Mouse (Mus musculus): ENCODE data around the gene BC061237. TPM values are rescaled to one million over a fixed set of nuclear protein-coding genes. Genes with fewer than 3 reads are reported as not detected.
"Not testable (repeated sequence)": the region's sequence is repeated elsewhere in the genome, so short reads cannot be mapped to it uniquely, and the experiment has no call there.

Gene BC061237
- polyA plus RNA-seq (2015; fragmentation: Nextera tagmentation; extraction: Ambion mirVana) = not detected in 2 replicates

GRCm38 (mm10) chr14:44492163-44492562 lies at the start of gene BC061237:
Gene BC061237 (plus strand): TSS chr14:44492463.
- H3K9me3 ChIP-seq (ENCODE audit: low read length); H3K4me3 ChIP-seq (ENCODE audit: low read depth, low read length); H3K4me2 ChIP-seq (replicated peaks; ENCODE audit: low read depth, low read length); H3K36me3 ChIP-seq (ENCODE audit: insufficient read depth, low read length); H3K27me3 ChIP-seq (replicated peaks; ENCODE audit: insufficient read depth, low read length); DNase-seq (ENCODE audit: low spot score); H3K9ac ChIP-seq (replicated peaks; ENCODE audit: low read depth); ATAC-seq; H3K4me1 ChIP-seq (ENCODE audit: insufficient read depth, low read depth, low read length); H3K27ac ChIP-seq (ENCODE audit: low read length): not testable (repeated sequence)
- no CpG with 5 or more reads among the region's 1 CpGs for WGBS

- H3K36me3 ChIP-seq (ENCODE audit: insufficient read depth, low read length) = not testable (repeated sequence)
Measured at GRCm38 (mm10) chr14:44517976-44518375, 25.7 kb downstream of the BC061237 start, which contains the start of gene Gm17093. Gene Gm17093 (plus strand): TSS chr14:44518276.

GRCm38 (mm10) chr14:44547961-44548360 lies 55.7 kb downstream of the BC061237 start:
- not testable (repeated sequence) for H3K27ac ChIP-seq (ENCODE audit: low read length); H3K4me3 ChIP-seq (ENCODE audit: low read depth, low read length); H3K36me3 ChIP-seq (ENCODE audit: insufficient read depth, low read length); H3K4me2 ChIP-seq (replicated peaks; ENCODE audit: low read depth, low read length); DNase-seq (ENCODE audit: low spot score); H3K27me3 ChIP-seq (replicated peaks; ENCODE audit: insufficient read depth, low read length); H3K9me3 ChIP-seq (ENCODE audit: low read length); ATAC-seq; H3K4me1 ChIP-seq (ENCODE audit: insufficient read depth, low read depth, low read length); H3K9ac ChIP-seq (replicated peaks; ENCODE audit: low read depth)
- 61% methylated on average over 3 of the region's 5 CpGs for WGBS

More at GRCm38 (mm10) chr14:44517976-44518375, 25.7 kb downstream of the BC061237 start, which contains the start of gene Gm17093:
- not testable (repeated sequence) for H3K4me3 ChIP-seq (ENCODE audit: low read depth, low read length); H3K9me3 ChIP-seq (ENCODE audit: low read length); H3K27me3 ChIP-seq (replicated peaks; ENCODE audit: insufficient read depth, low read length); H3K9ac ChIP-seq (replicated peaks; ENCODE audit: low read depth); H3K27ac ChIP-seq (ENCODE audit: low read length); ATAC-seq; DNase-seq (ENCODE audit: low spot score); H3K4me1 ChIP-seq (ENCODE audit: insufficient read depth, low read depth, low read length); H3K4me2 ChIP-seq (replicated peaks; ENCODE audit: low read depth, low read length)
- 86% methylated on average over 5 of the region's 5 CpGs for WGBS

Other genes with a start within 250 kb of the BC061237 start
- gene Gm8220, start 206.9 kb upstream of the BC061237 start, polyA plus RNA-seq (2015; fragmentation: Nextera tagmentation; extraction: Ambion mirVana) = not detected in 2 replicates
- gene Gm5930, start 153.9 kb upstream of the BC061237 start, polyA plus RNA-seq (2015; fragmentation: Nextera tagmentation; extraction: Ambion mirVana) = not detected in 2 replicates
- gene Gm8229, start 127.1 kb upstream of the BC061237 start, polyA plus RNA-seq (2015; fragmentation: Nextera tagmentation; extraction: Ambion mirVana) = not detected in 2 replicates
- gene Gm3371, start 81.8 kb upstream of the BC061237 start, polyA plus RNA-seq (2015; fragmentation: Nextera tagmentation; extraction: Ambion mirVana) = not detected in 2 replicates
- not detected in 2 replicates for gene Gm8232, start 58.8 kb upstream of the BC061237 start, polyA plus RNA-seq (2015; fragmentation: Nextera tagmentation; extraction: Ambion mirVana)
- not detected in 2 replicates for gene Gm17093, start 25.8 kb downstream of the BC061237 start, polyA plus RNA-seq (2015; fragmentation: Nextera tagmentation; extraction: Ambion mirVana)
- gene Gm8247, start 90.7 kb downstream of the BC061237 start, polyA plus RNA-seq (2015; fragmentation: Nextera tagmentation; extraction: Ambion mirVana) = not detected in 2 replicates
- not detected in 2 replicates for gene Gm5624, start 135.5 kb downstream of the BC061237 start, polyA plus RNA-seq (2015; fragmentation: Nextera tagmentation; extraction: Ambion mirVana)
- not detected in 2 replicates for gene Gm8257, start 214.0 kb downstream of the BC061237 start, polyA plus RNA-seq (2015; fragmentation: Nextera tagmentation; extraction: Ambion mirVana)